Mouse (Mus musculus) spleen, postnatal 36 days (tissue): Measurements from ENCODE around the gene Actl7b.
A peak's percentile ranks its signal among the peaks of the same experiment; 100 is the strongest.

Source experiments
- DNase-seq, 2 experiments: peaks; one replicate each; pipeline ENCODE4 v3.0.0; 2022; ENCODE audit warnings: low spot score in 2 of 2, mixed read lengths in 1 of 2

Actl7b gene

GRCm38 (mm10) chr4:56741041-56741493, at the start of gene Actl7b:
TSS of gene Actl7b (minus strand) at chr4:56741443.
- DNase-seq, result no peak

- no peak for DNase-seq
Observed at GRCm38 (mm10) chr4:56771065-56771464, 29.8 kb upstream of the Actl7b start.

GRCm38 (mm10) chr4:56768913-56769312, 27.7 kb upstream of the Actl7b start:
- DNase-seq, result no peak

- no peak for DNase-seq
Observed at GRCm38 (mm10) chr4:56767861-56768284, 26.6 kb upstream of the Actl7b start.

- DNase-seq, result no peak
Observed at GRCm38 (mm10) chr4:56757693-56758092, 16.4 kb upstream of the Actl7b start.

- DNase-seq, result peak; percentile 8 to 40
Observed at GRCm38 (mm10) chr4:56756966-56757600, 15.8 kb upstream of the Actl7b start.

GRCm38 (mm10) chr4:56756021-56756420, 14.8 kb upstream of the Actl7b start:
- no peak for DNase-seq

GRCm38 (mm10) chr4:56747456-56747855, 6.2 kb upstream of the Actl7b start:
- DNase-seq, result no peak

- no peak for DNase-seq
Observed at GRCm38 (mm10) chr4:56746345-56746744, 5.1 kb upstream of the Actl7b start.

- DNase-seq, result no peak
Observed at GRCm38 (mm10) chr4:56743363-56744195, 2.3 kb upstream of the Actl7b start, which contains the start of gene Actl7a. TSS of gene Actl7a (plus strand) at chr4:56743413.

GRCm38 (mm10) chr4:56742698-56743097, 1.5 kb upstream of the Actl7b start:
- DNase-seq, result no peak

- DNase-seq, result no peak
Observed at GRCm38 (mm10) chr4:56740611-56741010, 632 bp downstream of the Actl7b start.

GRCm38 (mm10) chr4:56740020-56740485, 1.2 kb downstream of the Actl7b start, which contains the start of gene Gm26657:
TSS of gene Gm26657 (plus strand) at chr4:56740070.
- no peak for DNase-seq

- DNase-seq, result no peak
Observed at GRCm38 (mm10) chr4:56725839-56726238, 15.4 kb downstream of the Actl7b start.

- no peak for DNase-seq
Observed at GRCm38 (mm10) chr4:56723237-56723636, 18.0 kb downstream of the Actl7b start.

GRCm38 (mm10) chr4:56722346-56722745, 18.9 kb downstream of the Actl7b start:
- no peak for DNase-seq

GRCm38 (mm10) chr4:56721469-56721868, 19.8 kb downstream of the Actl7b start:
- no peak for DNase-seq

GRCm38 (mm10) chr4:56720403-56720802, 20.8 kb downstream of the Actl7b start:
- DNase-seq, result no peak

- no peak for DNase-seq
Observed at GRCm38 (mm10) chr4:56719456-56719855, 21.8 kb downstream of the Actl7b start.

GRCm38 (mm10) chr4:56718573-56719442, 22.4 kb downstream of the Actl7b start:
- DNase-seq, result no peak

GRCm38 (mm10) chr4:56717932-56718331, 23.3 kb downstream of the Actl7b start:
- no peak for DNase-seq

- no peak for DNase-seq
Observed at GRCm38 (mm10) chr4:56716801-56717200, 24.4 kb downstream of the Actl7b start.
